Mouse (Mus musculus) lung, adult 2 months (tissue): ENCODE results near the gene 1190005I06Rik.

Experiments used
- CTCF ChIP-seq: fragments of 200-500 bp; IDR thresholded peaks from 2 replicates; pipeline ENCODE4 v1.5.1; 2011; ENCODE audit warnings: mild to moderate bottlenecking, low read length, control low read depth; ENCODE audit not compliant: insufficient read depth
- POLR2A ChIP-seq: fragments of 200-500 bp; IDR thresholded peaks from 2 replicates; pipeline ENCODE4 v1.6.1; 2011; ENCODE audit warnings: low read depth, mild to moderate bottlenecking, control low read depth, low read length, borderline replicate concordance; ENCODE audit errors: extremely low read depth

GRCm38 (mm10) chr8:120685097-120685496, 37.7 kb upstream of the 1190005I06Rik start:
- TF ChIP-seq POLR2A, result no peak; the same call in 1 of the 2 replicates
- TF ChIP-seq CTCF, result no peak
